Mouse (Mus musculus) adrenal gland, postnatal 36 days (tissue): ENCODE results near the gene Prim1. TPM values are rescaled to one million over a fixed set of nuclear protein-coding genes. Genes with fewer than 3 reads are reported as not detected.
A peak's percentile ranks its signal among the peaks of the same experiment; 100 is the strongest.

Source experiments
- DNase-seq, 2 experiments: peaks; one replicate each; pipeline ENCODE4 v3.0.0; 2021; ENCODE audit warnings: mixed read lengths in 1 of 2
- long read RNA-seq, 2 experiments: library from polyadenylated mRNA; stranded (forward); transcript quantifications; one replicate each; pipeline ENCODE4 v2.0.0; 2021; ENCODE audit warnings: borderline sequencing depth in 2 of 2
- total RNA-seq, 2 experiments: library from RNA; stranded (reverse); gene quantifications; 2 replicates each; pipeline ENCODE4 v1.2.3; 2021

Prim1 gene
- total RNA-seq, result 1 to 10 TPM; 4.2 to 4.5 TPM
- long read RNA-seq, experiment 1, result 0 reads
- long read RNA-seq, experiment 2, partial matches to known transcripts, result 1 of 2 reads
- long read RNA-seq, experiment 2, other reads (novel, unspliced or antisense), result 0 of 2 reads

DNA sequence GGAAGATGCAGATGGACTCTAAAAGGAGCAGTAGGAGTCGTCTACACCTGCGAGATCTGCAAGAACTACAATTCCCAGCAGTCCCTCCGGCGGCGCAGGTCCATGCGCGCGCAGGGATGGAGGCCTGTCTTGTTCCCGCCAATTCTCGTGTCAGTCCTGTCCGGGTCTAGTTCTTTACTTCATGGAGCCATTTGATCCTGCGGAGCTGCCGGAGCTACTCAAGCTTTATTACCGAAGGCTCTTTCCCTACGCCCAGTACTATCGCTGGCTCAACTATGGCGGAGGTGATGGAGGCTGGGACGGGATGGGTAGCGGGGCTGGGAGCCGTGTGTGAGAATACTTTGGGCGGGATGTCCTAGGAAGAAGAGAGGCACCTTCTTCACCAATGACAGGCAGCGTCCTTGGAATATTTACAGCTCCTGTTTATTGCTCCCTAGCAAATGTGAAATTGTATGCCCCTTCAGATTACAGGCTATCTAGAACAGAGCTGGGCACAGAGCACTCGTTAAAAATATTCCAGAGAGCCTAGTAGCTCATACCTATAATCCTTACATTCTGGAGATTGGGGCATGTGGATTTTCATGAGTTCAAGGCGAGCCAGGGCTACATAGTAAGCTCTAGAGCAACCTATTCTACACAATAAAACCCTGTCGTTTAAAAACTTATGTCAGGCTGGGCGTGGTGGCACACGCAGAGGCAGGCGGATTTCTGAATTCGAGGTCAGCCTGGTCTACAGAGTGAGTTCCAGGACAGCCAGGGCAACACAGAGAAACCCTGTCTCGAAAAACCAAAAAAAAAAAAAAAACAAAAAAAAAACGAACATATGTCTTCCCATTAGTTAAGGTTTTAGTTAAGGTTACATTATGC, at the start of gene Prim1:
Gene Prim1 (plus strand): TSS at position 101 of the 867 bp plus-strand sequence.
- DNase-seq, result peak; percentile 81 to 83

- no peak for DNase-seq
Observed at GRCm38 (mm10) chr10:127966506-127966905, 48.5 kb upstream of the Prim1 start.

DNA sequence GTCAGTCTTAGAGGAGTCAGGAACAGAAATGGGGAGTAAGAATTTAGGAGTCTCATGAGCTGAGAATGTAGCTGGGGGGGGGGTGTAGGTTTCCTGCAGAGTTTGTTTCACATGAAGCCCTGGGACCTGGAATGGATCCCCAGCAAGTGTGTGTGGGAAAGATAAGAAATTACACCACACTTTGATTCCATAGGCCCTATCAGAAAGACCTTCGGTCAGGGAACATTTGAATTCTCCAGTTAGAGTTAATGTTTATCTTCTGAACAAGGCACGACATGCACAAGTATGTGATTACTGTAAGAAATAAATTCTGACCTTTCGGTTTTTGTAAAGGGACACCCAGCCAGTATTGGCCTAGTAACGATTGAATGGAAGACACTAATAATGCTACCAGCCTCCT, 45.1 kb upstream of the Prim1 start:
- no peak for DNase-seq

- DNase-seq, result peak in 1 of 2 experiments; percentile 9
Observed at GRCm38 (mm10) chr10:127970359-127970831, 44.6 kb upstream of the Prim1 start.

DNA sequence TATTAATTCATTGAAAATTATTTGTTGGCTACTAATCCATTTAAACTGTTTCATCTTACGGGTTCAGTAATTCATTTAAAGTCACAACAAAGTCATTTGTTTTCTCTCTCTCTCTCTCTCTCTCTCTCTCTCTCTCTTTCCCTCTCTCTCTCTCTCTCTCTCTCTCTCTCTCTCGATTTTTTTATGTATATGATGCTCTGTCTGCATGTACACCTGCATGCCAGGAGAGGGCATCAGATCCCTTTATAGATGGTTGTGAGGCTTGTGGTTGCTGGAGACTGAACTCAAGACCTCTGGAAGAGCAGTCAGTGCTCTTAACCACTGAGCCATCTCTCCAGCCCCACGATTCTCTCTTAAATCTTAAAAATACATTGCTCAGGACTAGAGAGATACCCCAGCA, 43.8 kb upstream of the Prim1 start:
- DNase-seq, result no peak

GRCm38 (mm10) chr10:127974062-127974461, 40.9 kb upstream of the Prim1 start:
- no peak for DNase-seq

DNA sequence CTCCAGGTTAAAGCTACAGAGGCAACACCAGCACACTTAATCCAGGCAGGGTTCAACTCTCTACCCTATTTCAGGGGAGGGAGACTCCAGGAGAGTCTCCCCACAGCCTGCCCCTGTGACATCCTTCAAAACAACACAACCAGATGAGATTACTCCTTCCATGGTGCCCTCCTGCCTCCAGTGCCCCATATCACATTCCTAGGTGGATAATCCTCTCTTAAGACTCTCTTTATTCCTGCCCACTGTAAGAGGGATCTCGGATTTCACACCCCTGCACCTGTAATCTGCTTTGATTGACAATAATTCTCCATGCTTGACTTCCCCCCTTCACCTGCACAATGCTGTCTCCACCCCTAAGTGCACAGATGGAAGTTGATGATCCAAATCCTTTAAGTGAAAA, 39.5 kb upstream of the Prim1 start:
- no peak for DNase-seq

DNA sequence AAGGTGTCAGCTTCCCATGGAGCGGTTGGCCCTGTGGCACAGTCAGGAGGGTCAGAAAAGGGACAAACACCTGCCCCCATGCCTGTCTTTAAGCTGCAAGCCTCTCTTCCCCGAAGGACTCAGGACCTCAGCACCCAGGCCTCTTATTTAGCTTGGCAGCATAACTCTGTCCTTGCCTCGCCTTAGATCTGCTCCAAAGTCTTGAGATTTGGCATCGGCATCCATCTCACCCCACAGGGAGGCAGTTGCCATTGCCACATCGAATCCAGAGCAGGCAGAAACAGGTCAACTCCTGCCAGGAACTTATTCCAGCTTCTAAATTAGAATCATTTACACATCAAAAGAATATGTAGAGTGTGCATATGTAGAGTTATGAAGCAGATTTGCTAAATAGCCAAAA, 30.3 kb upstream of the Prim1 start:
- DNase-seq, result peak; percentile 4 to 29

- no peak for DNase-seq
Observed at GRCm38 (mm10) chr10:127985601-127986000, 29.4 kb upstream of the Prim1 start.

- DNase-seq, result no peak
Observed at GRCm38 (mm10) chr10:127996690-127997089, 18.3 kb upstream of the Prim1 start.

- no peak for DNase-seq
Observed at GRCm38 (mm10) chr10:127998260-127998659, 16.7 kb upstream of the Prim1 start.

DNA sequence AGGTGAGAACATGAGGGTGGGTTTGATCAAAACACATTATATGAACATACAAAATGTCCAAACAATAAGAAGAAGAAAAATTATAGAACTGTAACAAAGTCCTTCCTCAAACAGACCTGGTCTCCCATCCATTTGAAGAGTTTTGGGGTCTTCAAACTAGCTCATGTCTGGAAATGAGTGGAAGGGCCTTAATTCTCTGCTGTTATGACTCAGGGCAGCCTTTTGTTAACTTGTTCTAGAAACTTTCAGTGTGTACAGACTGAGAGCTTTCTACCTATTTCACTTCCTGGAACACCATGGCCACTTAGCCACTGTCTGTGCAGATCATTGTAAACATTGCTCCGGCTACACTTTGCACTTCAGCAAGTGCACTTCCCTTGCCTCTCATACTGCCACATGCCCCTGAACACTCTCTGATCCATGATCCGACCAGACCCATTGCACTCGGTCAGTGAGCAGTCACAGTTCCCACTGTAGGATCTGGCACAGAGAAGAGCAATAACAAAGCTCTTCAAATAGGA, 11.6 kb upstream of the Prim1 start:
- DNase-seq, result no peak

GRCm38 (mm10) chr10:128004918-128005317, 10.1 kb upstream of the Prim1 start:
- DNase-seq, result peak in 1 of 2 experiments; percentile 2

DNA sequence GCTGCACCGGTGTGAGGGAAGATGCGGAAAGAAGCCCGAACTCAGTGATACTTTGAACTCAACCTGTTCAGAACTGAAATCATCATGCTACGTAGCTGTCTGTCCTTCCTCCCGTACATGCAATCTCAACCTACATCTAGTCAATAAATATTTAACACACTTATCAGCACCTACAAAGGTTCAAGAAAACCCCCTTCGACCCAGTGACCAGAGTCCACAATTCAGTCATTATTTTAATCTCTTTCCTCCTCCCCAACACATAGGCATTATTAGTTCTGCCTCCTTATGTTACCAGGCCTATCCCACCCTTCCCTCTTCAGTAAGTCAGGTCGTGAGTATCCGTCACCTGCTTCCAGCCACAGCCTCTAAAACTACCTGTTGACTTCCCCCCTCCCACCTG, 9.5 kb upstream of the Prim1 start:
- DNase-seq, result no peak

GRCm38 (mm10) chr10:128007446-128007845, 7.5 kb upstream of the Prim1 start, which contains the start of gene Hsd17b6:
Hsd17b6 (minus strand) TSS chr10:128007611.
- DNase-seq, result no peak

DNA sequence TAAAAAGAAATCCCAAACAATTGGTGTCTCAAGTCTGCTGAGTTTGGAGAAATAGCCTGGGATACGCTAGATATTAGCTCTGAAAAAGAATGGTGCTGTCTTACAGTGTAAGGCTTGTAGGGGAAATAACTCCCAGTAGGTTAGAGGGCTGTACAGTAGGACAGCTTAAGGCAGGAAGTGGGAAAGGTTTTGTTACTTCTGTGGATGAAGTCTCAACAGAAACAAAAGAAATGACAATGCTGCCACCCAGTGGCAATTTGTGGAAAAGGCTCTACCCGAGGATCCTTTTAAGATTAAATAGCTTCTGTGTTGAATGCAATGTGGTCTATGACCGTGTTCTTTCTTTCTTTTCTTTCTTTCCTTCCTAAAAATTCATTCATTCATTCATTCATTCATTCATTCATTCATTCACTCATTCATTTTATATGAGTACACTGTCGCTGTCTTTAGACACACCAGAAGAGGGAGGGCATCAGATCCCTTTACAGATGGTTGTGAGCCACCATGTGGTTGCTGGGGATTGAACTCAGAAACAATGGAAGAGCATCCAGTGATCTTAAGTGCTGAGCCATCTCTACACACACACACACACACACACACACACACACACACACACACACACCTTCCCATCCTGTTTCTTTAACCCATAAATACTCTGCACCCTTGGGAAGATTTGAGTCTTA, 6.6 kb upstream of the Prim1 start:
- peak; percentile 70 to 82 for DNase-seq

- DNase-seq, result no peak
Observed at GRCm38 (mm10) chr10:128009735-128010134, 5.2 kb upstream of the Prim1 start.

- no peak for DNase-seq
Observed at GRCm38 (mm10) chr10:128022196-128022595, 7.2 kb downstream of the Prim1 start.

DNA sequence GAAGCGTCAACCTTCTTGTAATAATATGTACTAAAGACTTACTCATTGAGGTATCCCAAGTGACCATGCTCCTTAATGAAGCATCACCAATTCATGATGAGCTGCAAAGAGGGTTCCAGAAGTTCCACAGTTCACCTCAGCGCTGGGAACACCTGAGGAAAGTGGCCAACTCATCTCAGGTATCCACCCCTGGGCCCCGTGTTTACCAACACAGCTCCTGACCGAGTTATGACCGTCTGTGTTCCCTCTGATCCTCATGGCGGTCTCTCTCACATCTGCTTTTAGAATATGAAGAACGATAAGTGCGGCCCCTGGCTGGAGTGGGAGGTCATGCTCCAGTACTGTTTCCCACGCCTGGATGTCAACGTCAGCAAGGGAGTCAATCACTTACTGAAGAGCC, 8.5 kb downstream of the Prim1 start:
- DNase-seq, result no peak

- DNase-seq, result no peak
Observed at GRCm38 (mm10) chr10:128029931-128030330, 15.0 kb downstream of the Prim1 start.

DNA sequence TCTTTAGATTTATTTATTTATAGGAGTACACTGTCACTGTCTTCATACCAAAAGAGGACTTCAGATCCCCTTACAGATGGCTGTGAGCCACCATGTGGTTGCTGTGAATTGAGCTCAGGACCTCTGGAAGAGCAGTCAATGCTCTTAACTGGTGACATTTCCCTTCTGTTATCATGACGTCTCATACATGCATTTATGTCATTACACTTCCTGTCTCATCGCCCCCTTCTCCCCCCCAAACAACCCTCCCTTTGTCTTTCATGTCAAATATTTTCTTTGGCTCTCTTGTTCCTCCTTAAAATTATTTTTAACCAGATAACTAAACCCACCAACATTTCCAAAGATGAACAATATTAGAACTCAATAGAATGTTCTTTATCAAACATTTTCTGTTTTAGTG, 15.9 kb downstream of the Prim1 start:
- DNase-seq, result no peak

- peak; percentile 60 to 70 for DNase-seq
Observed at GRCm38 (mm10) chr10:128036746-128037425, 21.9 kb downstream of the Prim1 start.
